Mouse (Mus musculus) testis, postnatal 10 days (tissue): ENCODE measurements at regions not wholly inside any gene's neighbourhood (a gene's known extent, or its start where the extent isn't known, plus 50 kb on each side); places are given as distances from the start of the nearest gene placed in this dataset.
"Not testable (repeated sequence)": the region's sequence is repeated elsewhere in the genome, so short reads cannot be mapped to it uniquely, and the experiment has no call there.

Source experiments
- DNase-seq: peaks from one replicate; pipeline ENCODE4 v3.0.0; 2021; ENCODE audit warnings: low spot score

- no peak for DNase-seq
Observed at GRCm38 (mm10) chr8:37237306-37237705, 243.9 kb downstream of the AI429214 start.

- no peak for DNase-seq
Observed at GRCm38 (mm10) chr8:37239354-37239753, 245.9 kb downstream of the AI429214 start.

DNA sequence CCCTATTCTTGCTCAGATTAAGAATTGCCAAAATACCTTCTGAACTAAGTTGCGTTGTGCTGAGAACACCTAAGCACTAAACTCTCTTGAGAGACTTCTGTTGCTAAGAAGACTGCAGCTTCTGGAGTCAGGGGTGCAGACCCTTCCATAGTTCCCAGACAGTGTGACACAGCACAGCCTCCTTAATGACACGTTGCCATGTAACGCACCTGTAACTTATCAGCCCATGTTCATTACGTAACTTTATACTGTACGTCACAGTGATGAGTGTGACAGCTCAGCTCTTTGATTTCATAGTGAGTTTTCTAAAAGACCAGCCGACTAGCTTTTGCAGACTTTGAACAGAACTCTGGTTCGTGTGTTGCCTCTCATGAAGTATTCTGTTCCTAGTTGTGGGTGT lies 257.8 kb downstream of the AI429214 start:
- not testable (repeated sequence) for DNase-seq

DNA sequence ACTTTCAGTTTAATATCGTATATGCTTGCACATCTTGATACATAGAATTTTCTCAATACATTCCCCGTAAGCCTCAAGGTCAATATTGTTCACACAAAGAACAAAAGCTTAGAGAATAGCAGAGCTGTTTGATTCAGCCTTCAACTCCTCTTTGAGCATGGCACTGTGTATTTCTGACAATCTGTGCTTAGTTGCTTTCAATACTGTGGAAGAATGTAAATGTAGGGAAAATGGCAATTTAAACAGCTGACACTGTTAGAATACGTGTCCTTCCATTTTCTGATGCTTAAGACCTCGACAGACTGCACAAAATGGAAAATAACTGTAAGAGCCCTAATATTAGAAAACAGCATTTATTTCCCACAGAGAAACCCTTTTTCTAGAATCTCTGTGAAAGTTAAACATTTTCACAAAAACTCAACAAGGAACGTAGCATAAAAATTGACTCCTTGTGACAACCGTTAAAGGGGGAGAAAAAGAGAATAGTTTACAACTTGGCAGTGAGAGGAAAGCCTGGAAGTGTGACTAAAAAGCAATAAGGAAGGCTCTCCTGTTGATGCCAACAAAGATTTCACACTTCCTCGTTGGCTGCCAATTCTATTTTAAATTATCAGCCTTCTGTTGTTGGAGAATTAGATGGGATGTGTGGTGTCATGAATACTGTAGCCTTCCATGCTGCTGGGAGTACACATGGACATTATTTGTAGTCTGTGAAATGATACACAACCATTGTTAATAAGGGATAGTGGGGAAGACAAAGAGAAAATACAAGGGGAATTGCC lies 297.9 kb downstream of the AI429214 start:
- DNase-seq: no peak
